Comparison of ENCODE assay signal across 8 mouse cellular contexts in the genomic region with DNA sequence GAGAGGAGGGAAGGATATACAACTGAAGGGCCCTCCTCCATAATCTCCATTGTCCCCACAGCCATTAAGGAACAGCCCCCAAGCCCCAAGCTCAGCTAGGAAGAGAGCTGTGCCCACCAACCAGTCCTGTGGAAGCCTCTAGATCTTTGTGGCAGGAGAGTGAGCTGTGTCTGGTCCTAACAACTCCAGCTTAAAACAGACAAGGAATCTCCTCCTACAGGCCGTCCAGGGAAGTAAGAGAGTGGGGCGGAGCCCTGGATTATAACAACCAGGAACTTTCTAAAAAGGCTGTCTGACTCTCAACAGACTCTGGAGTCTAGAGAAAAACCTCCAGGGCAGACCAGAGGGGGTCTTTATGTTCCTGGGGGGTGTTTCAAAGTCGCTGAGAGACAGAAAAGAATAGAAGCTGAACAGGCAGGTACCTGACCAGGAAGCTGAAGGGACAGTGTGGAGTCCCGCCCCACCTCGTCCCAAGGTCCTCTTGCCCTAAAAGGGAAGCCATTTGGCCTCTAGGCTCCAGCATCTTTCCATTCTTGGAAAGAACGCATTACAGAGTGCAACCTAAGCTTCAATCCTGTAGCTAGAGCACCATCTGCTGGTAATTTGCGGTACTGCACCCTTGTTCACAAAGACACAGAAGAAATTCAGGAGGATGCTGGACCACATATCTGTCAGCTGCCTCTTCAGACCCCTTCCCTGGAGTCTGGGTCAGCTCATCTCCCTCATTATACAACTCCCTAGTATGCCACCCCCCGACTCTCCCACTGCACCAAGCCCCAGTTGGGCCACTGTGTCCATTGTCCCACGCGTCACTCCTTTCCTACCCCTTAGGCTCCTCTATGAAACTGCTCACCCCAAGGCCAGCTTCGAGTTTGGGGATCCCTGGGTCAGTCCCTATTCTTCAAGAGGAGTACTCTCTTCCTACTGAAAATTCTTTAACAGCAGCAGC. TPM values are rescaled to one million over a fixed set of nuclear protein-coding genes. Genes with fewer than 3 reads are reported as not detected.
DNase-seq lines count a peak whose midpoint lies in the region; ATAC-seq lines count a peak whose summit lies in the region.

No protein-coding gene starts in this region.

- 0 out of 2 replicates have a peak, but pooled peaks have one; percentile 25 for ATAC-seq in kidney, embryonic 16.5 days (ENCODE audit: low FRiP score, low TSS enrichment)
- peak; percentile 7; the same call in 1 of the 2 replicates for ATAC-seq in limb, embryonic 15.5 days (ENCODE audit: insufficient number of reproducible peaks, low FRiP score, low TSS enrichment, low read depth)

- H3K27ac ChIP-seq in kidney, embryonic 16.5 days (ENCODE audit: low read length): no peak overlapping the region
- no peak overlapping the region; the same call in 1 of the 2 replicates for H3K27ac ChIP-seq in limb, embryonic 15.5 days

- no peak overlapping the region for H3K4me2 ChIP-seq in kidney, embryonic 16.5 days (replicated peaks; ENCODE audit: low read depth, low read length)
- H3K4me2 ChIP-seq in limb, embryonic 15.5 days: no peak overlapping the region

- no peaks in the 10 kb centered on the region for H3K9me3 ChIP-seq in kidney, embryonic 16.5 days (ENCODE audit: low read length)
- H3K9me3 ChIP-seq in limb, embryonic 15.5 days: no peaks in the 10 kb centered on the region

- no peaks in the 10 kb centered on the region for H3K27me3 ChIP-seq in kidney, embryonic 16.5 days (ENCODE audit: insufficient read depth, low read length)
- no peaks in the 10 kb centered on the region for H3K27me3 ChIP-seq in limb, embryonic 15.5 days

- 22% methylated on average over 11 of the region's 11 CpGs for WGBS in kidney, embryonic 16.5 days
- 18% methylated on average over 11 of the region's 11 CpGs for WGBS in limb, embryonic 15.5 days

- DNase-seq in 3T3-L1 (ENCODE audit: low read depth, low spot score): peak; percentile 96
- peak; percentile 68 to 94 for DNase-seq in adrenal gland, adult (ENCODE audit: inconsistent age in 2 of 2, low spot score in 1 of 2)
- peak; percentile 96 for DNase-seq in embryo, embryonic 10.5 days (ENCODE audit: low spot score)
- peak; percentile 21 for DNase-seq in gastrocnemius, postnatal 25 days
- peak; percentile 95 for DNase-seq in neural tube, embryonic 10.5 days (ENCODE audit: extremely low spot score, low spot score)
- peak; percentile 42 for DNase-seq in telencephalon, adult 2 months (ENCODE audit: low read depth, low spot score)

- H3K4me1 ChIP-seq in kidney, embryonic 16.5 days (ENCODE audit: insufficient read depth, low read length): peaks cover 4% of the 10 kb centered on the region; the same call in 1 of the 2 replicates
- peaks cover 13% of the 10 kb centered on the region for H3K4me1 ChIP-seq in limb, embryonic 15.5 days

- no peak overlapping the region for H3K9ac ChIP-seq in kidney, embryonic 16.5 days (replicated peaks; ENCODE audit: low read length)
- no peak overlapping the region for H3K9ac ChIP-seq in limb, embryonic 15.5 days

- no peak overlapping the region for H3K4me3 ChIP-seq in kidney, embryonic 16.5 days (ENCODE audit: low read length)
- H3K4me3 ChIP-seq in limb, embryonic 15.5 days: no peak overlapping the region

- H3K36me3 ChIP-seq in kidney, embryonic 16.5 days (ENCODE audit: insufficient read depth, low read length): no peaks in the 10 kb centered on the region
- H3K36me3 ChIP-seq in limb, embryonic 15.5 days: no peaks in the 10 kb centered on the region

RNA-seq across cellular contexts. Expression of gene Krt42, which starts 12.2 kb away (rescaled TPM):
- total RNA-seq in gastrocnemius, postnatal 25 days (2021): not detected
- not detected in 2 replicates for polyA plus RNA-seq in kidney, embryonic 16.5 days (2015; fragmentation: Nextera tagmentation; extraction: Ambion mirVana)
- 0.15 TPM in 1 of 2 replicates, not detected in the other for polyA plus RNA-seq in limb, embryonic 15.5 days (2015; fragmentation: Nextera tagmentation; extraction: Ambion mirVana)

RNA-seq across cellular contexts. Expression of gene Krt17, which starts 21.0 kb away (rescaled TPM):
- total RNA-seq in gastrocnemius, postnatal 25 days (2021): not detected
- 0.30 and 0.32 TPM in 2 replicates for polyA plus RNA-seq in kidney, embryonic 16.5 days (2015; fragmentation: Nextera tagmentation; extraction: Ambion mirVana)
- 264 and 267 TPM in 2 replicates for polyA plus RNA-seq in limb, embryonic 15.5 days (2015; fragmentation: Nextera tagmentation; extraction: Ambion mirVana)

RNA-seq across cellular contexts. Expression of gene Krt16, which starts 33.2 kb away (rescaled TPM):
- total RNA-seq in gastrocnemius, postnatal 25 days (2021): not detected
- not detected in 2 replicates for polyA plus RNA-seq in kidney, embryonic 16.5 days (2015; fragmentation: Nextera tagmentation; extraction: Ambion mirVana)
- polyA plus RNA-seq in limb, embryonic 15.5 days (2015; fragmentation: Nextera tagmentation; extraction: Ambion mirVana): 11.7 and 16.2 TPM in 2 replicates

RNA-seq across cellular contexts. Expression of gene Eif1, which starts 37.8 kb away (rescaled TPM):
- 1,000 to 10,000 TPM; 1,016 to 1,083 TPM for total RNA-seq in gastrocnemius, postnatal 25 days (2021)
- polyA plus RNA-seq in kidney, embryonic 16.5 days (2015; fragmentation: Nextera tagmentation; extraction: Ambion mirVana): 1,403 and 1,568 TPM in 2 replicates
- 1,535 and 1,764 TPM in 2 replicates for polyA plus RNA-seq in limb, embryonic 15.5 days (2015; fragmentation: Nextera tagmentation; extraction: Ambion mirVana)

RNA-seq across cellular contexts. Expression of gene Gast, which starts 52.3 kb away (rescaled TPM):
- not detected for total RNA-seq in gastrocnemius, postnatal 25 days (2021)
- not detected in 2 replicates for polyA plus RNA-seq in kidney, embryonic 16.5 days (2015; fragmentation: Nextera tagmentation; extraction: Ambion mirVana)
- 3.1 and 4.0 TPM in 2 replicates for polyA plus RNA-seq in limb, embryonic 15.5 days (2015; fragmentation: Nextera tagmentation; extraction: Ambion mirVana)

Comparison
In these comparisons a context has a peak if more than half of its experiments do, and no peak if none do; other contexts are left out.
1. DNase-seq: peak in every context shown above with its lines; median percentile 96 in 3T3-L1; 96 in embryo, embryonic 10.5 days; 95 in neural tube, embryonic 10.5 days; 81 in adrenal gland, adult; 42 in telencephalon, adult 2 months; 21 in gastrocnemius, postnatal 25 days.
2. RNA of gene Krt17, which starts 21.0 kb away (polyA plus RNA-seq): 264 to 267 TPM in limb, embryonic 15.5 days; 0.30 to 0.32 TPM in kidney, embryonic 16.5 days; every median in the first group is over 100 times any median in the second.
3. RNA of gene Krt16, which starts 33.2 kb away (polyA plus RNA-seq): 11.7 to 16.2 TPM in limb, embryonic 15.5 days; not detected in kidney, embryonic 16.5 days; every median in the first group is over 10 times any median in the second.